Mouse (Mus musculus): ENCODE data around the gene Plscr4. TPM values are rescaled to one million over a fixed set of nuclear protein-coding genes. Genes with fewer than 3 reads are reported as not detected.

The Plscr4 gene
- polyA plus RNA-seq, 2 experiments: 3.1 to 3.5 TPM

DNA sequence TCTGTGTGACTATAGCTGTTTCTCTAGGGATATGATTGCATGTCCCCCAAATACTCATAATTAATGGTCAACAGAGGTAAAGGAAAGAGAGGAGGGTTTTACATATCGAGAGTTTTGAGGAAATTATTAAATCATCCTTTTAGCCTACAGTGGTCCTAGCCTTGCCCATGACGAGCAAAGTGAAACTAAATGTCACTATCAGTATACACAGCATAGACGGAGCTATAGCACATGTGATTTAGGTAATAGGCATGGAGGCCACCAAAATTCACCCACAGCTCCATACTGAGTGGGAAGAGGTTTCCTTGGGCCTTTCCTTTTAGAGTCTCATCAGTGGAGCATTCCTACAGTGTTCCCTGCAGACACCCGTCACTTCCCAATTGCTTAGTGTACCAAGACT is 15.7 kb upstream of the Plscr4 start:
- Histone ChIP-seq H3K36me3 (ENCODE audit: control insufficient read depth, insufficient read depth, low read length) (no peaks in the 10 kb centered on the region), H3K9ac (ENCODE audit: low read depth, low read length, severe bottlenecking) (no peak overlapping the region), H3K27ac (replicated peaks; ENCODE audit: low read depth, low read length) (no peak overlapping the region), H3K27me3 (ENCODE audit: control insufficient read depth, insufficient read depth, low read length) (no peaks in the 10 kb centered on the region), H3K4me1 (ENCODE audit: control insufficient read depth, insufficient read depth, low read length) (no peaks in the 10 kb centered on the region), H3K9me3 (ENCODE audit: control insufficient read depth, low read length) (no peaks in the 10 kb centered on the region), H3K4me3 (replicated peaks; ENCODE audit: low read length) (no peak overlapping the region), H3K4me2 (replicated peaks; ENCODE audit: low read depth, low read length, severe bottlenecking) (no peak overlapping the region)
- no peak for TF ChIP-seq POLR2A (IDR thresholded peaks at IDR 0.05; ENCODE audit: borderline replicate concordance, extremely low read depth, insufficient read depth, insufficient read length)
- no peak for ATAC-seq (ENCODE audit: low FRiP score, low read depth)
- DNase-seq (ENCODE audit: low spot score): no peak
- 84% methylated on average over 4 of the region's 4 CpGs for WGBS

DNA sequence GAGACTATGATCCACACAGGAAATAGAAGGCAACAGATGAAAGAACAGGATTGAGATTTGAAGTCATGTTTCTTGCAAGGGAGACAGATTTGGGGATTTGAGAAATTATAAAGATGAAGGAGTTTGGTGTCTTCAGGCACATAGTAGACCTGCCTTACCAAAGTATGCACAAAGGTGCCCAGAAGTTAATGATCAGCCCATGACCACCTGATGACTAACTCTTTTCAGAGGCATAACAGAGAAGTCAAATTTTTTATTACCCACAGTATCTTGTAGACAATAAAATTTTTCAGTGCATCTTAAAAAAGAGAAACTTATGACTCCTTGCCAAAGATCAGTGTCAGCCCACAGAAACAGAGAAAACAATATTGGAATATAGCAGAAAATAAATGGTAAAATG is 12.6 kb upstream of the Plscr4 start:
- no peaks in the 10 kb centered on the region for H3K27me3 ChIP-seq (ENCODE audit: control insufficient read depth, insufficient read depth, low read length)
- H3K36me3 ChIP-seq (ENCODE audit: control insufficient read depth, insufficient read depth, low read length): no peaks in the 10 kb centered on the region
- ATAC-seq (ENCODE audit: low FRiP score, low read depth): no peak
- no peak overlapping the region for H3K9ac ChIP-seq (ENCODE audit: low read depth, low read length, severe bottlenecking)
- H3K4me3 ChIP-seq (replicated peaks; ENCODE audit: low read length): no peak overlapping the region
- H3K27ac ChIP-seq (replicated peaks; ENCODE audit: low read depth, low read length): no peak overlapping the region
- no peaks in the 10 kb centered on the region for H3K4me1 ChIP-seq (ENCODE audit: control insufficient read depth, insufficient read depth, low read length)
- no peak for DNase-seq (ENCODE audit: low spot score)
- H3K9me3 ChIP-seq (ENCODE audit: control insufficient read depth, low read length): no peaks in the 10 kb centered on the region
- no peak for TF ChIP-seq POLR2A (IDR thresholded peaks at IDR 0.05; ENCODE audit: borderline replicate concordance, extremely low read depth, insufficient read depth, insufficient read length)
- no peak overlapping the region for H3K4me2 ChIP-seq (replicated peaks; ENCODE audit: low read depth, low read length, severe bottlenecking)

DNA sequence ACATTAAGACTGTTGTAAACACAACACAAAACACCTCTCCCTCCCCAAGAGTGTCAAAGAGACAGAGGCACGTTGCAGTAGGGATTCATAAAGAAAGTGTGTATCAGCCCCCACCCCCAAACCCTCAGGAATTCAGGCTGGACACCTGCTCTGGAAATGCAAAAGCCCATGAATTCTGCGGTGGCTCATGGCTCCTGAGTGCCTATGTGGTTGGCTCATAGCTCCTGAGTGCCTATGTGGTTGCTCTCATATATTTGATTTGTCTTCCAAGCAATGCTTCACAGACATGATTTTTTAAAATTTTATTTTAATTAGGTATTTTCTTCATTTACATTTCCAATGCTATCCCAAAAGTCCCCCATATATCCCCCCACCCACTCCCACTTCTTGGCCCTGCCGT is 568 bp upstream of the Plscr4 start:
- H3K4me3 ChIP-seq (replicated peaks; ENCODE audit: low read length): no peak overlapping the region
- no peaks in the 10 kb centered on the region for H3K27me3 ChIP-seq (ENCODE audit: control insufficient read depth, insufficient read depth, low read length)
- H3K4me1 ChIP-seq (ENCODE audit: control insufficient read depth, insufficient read depth, low read length): no peaks in the 10 kb centered on the region
- H3K9me3 ChIP-seq (ENCODE audit: control insufficient read depth, low read length): no peaks in the 10 kb centered on the region
- no peak for TF ChIP-seq POLR2A (IDR thresholded peaks at IDR 0.05; ENCODE audit: borderline replicate concordance, extremely low read depth, insufficient read depth, insufficient read length)
- H3K36me3 ChIP-seq (ENCODE audit: control insufficient read depth, insufficient read depth, low read length): no peaks in the 10 kb centered on the region
- ATAC-seq (ENCODE audit: low FRiP score, low read depth): peak; percentile 43; the same call in 1 of the 2 replicates
- no peak overlapping the region for H3K9ac ChIP-seq (ENCODE audit: low read depth, low read length, severe bottlenecking)
- DNase-seq (ENCODE audit: low spot score): no peak
- H3K4me2 ChIP-seq (replicated peaks; ENCODE audit: low read depth, low read length, severe bottlenecking): no peak overlapping the region
- 55% methylated on average over 3 of the region's 3 CpGs for WGBS
- no peak overlapping the region for H3K27ac ChIP-seq (replicated peaks; ENCODE audit: low read depth, low read length)

DNA sequence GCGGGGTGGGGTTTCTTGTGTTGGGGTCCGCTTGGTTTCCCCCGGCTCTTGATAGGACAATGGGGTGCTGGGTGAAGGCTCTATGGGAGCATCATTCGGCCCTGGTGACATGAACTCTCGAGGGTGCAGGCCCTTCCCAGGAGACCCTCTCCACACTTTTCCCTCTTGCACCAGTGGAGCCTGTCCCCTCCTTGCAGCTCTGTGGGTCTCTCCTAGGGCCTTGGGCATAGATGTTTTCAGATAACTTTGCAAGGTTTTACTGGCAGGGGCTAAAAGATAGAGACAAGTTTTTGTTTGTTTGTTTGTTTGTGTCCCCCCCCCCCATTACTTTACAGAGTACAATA is 858 bp downstream of the Plscr4 start:
- TF ChIP-seq POLR2A (IDR thresholded peaks at IDR 0.05; ENCODE audit: borderline replicate concordance, extremely low read depth, insufficient read depth, insufficient read length): no peak
- DNase-seq (ENCODE audit: low spot score) (no peak), ATAC-seq (ENCODE audit: low FRiP score, low read depth) (no peak)
- H3K27me3 ChIP-seq (ENCODE audit: control insufficient read depth, insufficient read depth, low read length): no peaks in the 10 kb centered on the region
- WGBS: 3% methylated on average over 5 of the region's 5 CpGs
- no peak overlapping the region for H3K27ac ChIP-seq (replicated peaks; ENCODE audit: low read depth, low read length)
- no peaks in the 10 kb centered on the region for H3K4me1 ChIP-seq (ENCODE audit: control insufficient read depth, insufficient read depth, low read length)
- peak overlapping the region; percentile 61 for H3K4me3 ChIP-seq (replicated peaks; ENCODE audit: low read length)
- H3K9me3 ChIP-seq (ENCODE audit: control insufficient read depth, low read length): no peaks in the 10 kb centered on the region
- peak overlapping the region; percentile 93 for H3K4me2 ChIP-seq (replicated peaks; ENCODE audit: low read depth, low read length, severe bottlenecking)
- H3K36me3 ChIP-seq (ENCODE audit: control insufficient read depth, insufficient read depth, low read length): no peaks in the 10 kb centered on the region
- peak overlapping the region; percentile 83 for H3K9ac ChIP-seq (ENCODE audit: low read depth, low read length, severe bottlenecking)

DNA sequence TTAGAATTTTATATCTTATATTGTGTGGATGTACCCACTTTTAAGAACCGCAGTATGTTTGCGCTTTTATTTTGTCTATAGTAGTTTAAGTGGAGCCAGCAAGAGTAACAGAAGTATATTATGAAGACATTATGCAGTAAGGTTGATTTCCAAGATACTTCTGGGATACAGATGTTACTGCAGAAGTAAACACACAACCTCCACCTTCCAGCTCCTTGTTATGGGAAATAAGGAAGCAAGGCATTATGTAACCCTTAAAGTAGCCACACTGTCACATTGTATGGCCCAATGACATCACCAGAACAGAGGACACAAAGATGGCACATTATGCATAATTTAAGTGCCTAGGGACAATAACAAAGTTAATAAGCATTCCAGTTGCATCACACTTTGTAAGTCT is 1.2 kb downstream of the Plscr4 start:
- TF ChIP-seq POLR2A (IDR thresholded peaks at IDR 0.05; ENCODE audit: borderline replicate concordance, extremely low read depth, insufficient read depth, insufficient read length): no peak
- WGBS: 89% methylated on average over 2 of the region's 2 CpGs
- H3K9me3 ChIP-seq (ENCODE audit: control insufficient read depth, low read length): no peaks in the 10 kb centered on the region
- H3K4me3 ChIP-seq (replicated peaks; ENCODE audit: low read length): peak overlapping the region; percentile 61; the same call in 1 of the 2 replicates
- no peak overlapping the region for H3K27ac ChIP-seq (replicated peaks; ENCODE audit: low read depth, low read length)
- H3K9ac ChIP-seq (ENCODE audit: low read depth, low read length, severe bottlenecking): no peak overlapping the region
- DNase-seq (ENCODE audit: low spot score): no peak
- H3K4me2 ChIP-seq (replicated peaks; ENCODE audit: low read depth, low read length, severe bottlenecking): peak overlapping the region; percentile 93; the same call in 1 of the 2 replicates
- no peaks in the 10 kb centered on the region for H3K36me3 ChIP-seq (ENCODE audit: control insufficient read depth, insufficient read depth, low read length)
- H3K27me3 ChIP-seq (ENCODE audit: control insufficient read depth, insufficient read depth, low read length): no peaks in the 10 kb centered on the region
- no peak for ATAC-seq (ENCODE audit: low FRiP score, low read depth)
- H3K4me1 ChIP-seq (ENCODE audit: control insufficient read depth, insufficient read depth, low read length): no peaks in the 10 kb centered on the region

DNA sequence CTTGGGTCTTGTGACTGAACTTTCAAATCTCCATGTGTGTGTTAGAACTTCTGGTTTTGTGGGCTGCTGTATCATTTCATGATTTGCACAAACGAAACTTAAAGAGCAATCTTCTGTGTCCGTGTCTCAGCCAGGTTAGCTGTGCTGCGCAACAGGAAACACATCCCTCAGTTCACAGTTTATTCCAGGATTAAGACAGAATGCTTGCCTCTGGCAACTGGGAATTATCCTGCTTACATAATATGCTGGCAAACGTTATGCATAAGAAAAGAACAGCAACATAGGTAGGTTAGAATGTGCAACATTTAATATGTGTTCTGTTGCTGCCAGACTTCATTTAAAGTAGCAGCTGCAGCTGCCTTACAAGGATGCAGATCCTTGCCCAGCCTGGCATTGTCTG is 10.6 kb downstream of the Plscr4 start:
- Histone ChIP-seq H3K27ac (replicated peaks; ENCODE audit: low read depth, low read length) (no peak overlapping the region), H3K36me3 (ENCODE audit: control insufficient read depth, insufficient read depth, low read length) (no peaks in the 10 kb centered on the region), H3K4me1 (ENCODE audit: control insufficient read depth, insufficient read depth, low read length) (no peaks in the 10 kb centered on the region), H3K4me2 (replicated peaks; ENCODE audit: low read depth, low read length, severe bottlenecking) (no peak overlapping the region), H3K27me3 (ENCODE audit: control insufficient read depth, insufficient read depth, low read length) (no peaks in the 10 kb centered on the region), H3K4me3 (replicated peaks; ENCODE audit: low read length) (no peak overlapping the region), H3K9ac (ENCODE audit: low read depth, low read length, severe bottlenecking) (no peak overlapping the region), H3K9me3 (ENCODE audit: control insufficient read depth, low read length) (no peaks in the 10 kb centered on the region)
- ATAC-seq (ENCODE audit: low FRiP score, low read depth) (no peak), DNase-seq (ENCODE audit: low spot score) (no peak)
- TF ChIP-seq POLR2A (IDR thresholded peaks at IDR 0.05; ENCODE audit: borderline replicate concordance, extremely low read depth, insufficient read depth, insufficient read length): no peak
- WGBS: 53% methylated on average over 4 of the region's 4 CpGs

Data from limb, embryonic 14.5 days (tissue).